Mouse (Mus musculus) small intestine, adult 2 months (tissue): ENCODE results near the gene E130308A19Rik. TPM values are rescaled to one million over a fixed set of nuclear protein-coding genes. Genes with fewer than 3 reads are reported as not detected.

Experiments
- H3K27ac ChIP-seq: fragments of 200-500 bp; 2 replicates; pipeline ENCODE4 v1.5.1; 2012; ENCODE audit warnings: low read depth, low read length, control low read depth, inconsistent platforms; ENCODE audit not compliant: insufficient read depth
- H3K27me3 ChIP-seq: fragments of 200-500 bp; 2 replicates; pipeline ENCODE4 v1.6.1; 2012; ENCODE audit warnings: mild to moderate bottlenecking, moderate library complexity, low read length, inconsistent platforms; ENCODE audit not compliant: control insufficient read depth, insufficient read depth
- H3K36me3 ChIP-seq: fragments of 200-500 bp; 2 replicates; pipeline ENCODE4 v1.6.1; 2012; ENCODE audit warnings: mild to moderate bottlenecking, low read length, control low read depth, inconsistent platforms; ENCODE audit not compliant: control insufficient read depth, insufficient read depth
- H3K4me1 ChIP-seq: fragments of 200-500 bp; 2 replicates; pipeline ENCODE4 v1.6.1; 2012; ENCODE audit warnings: low read length, inconsistent platforms, mixed read lengths; ENCODE audit not compliant: control insufficient read depth, insufficient read depth, insufficient read length
- H3K4me3 ChIP-seq: fragments of 200-500 bp; 2 replicates; pipeline ENCODE4 v1.5.1; 2012; ENCODE audit warnings: low read depth, mild to moderate bottlenecking, control low read depth, inconsistent platforms, low read length, moderate library complexity
- CTCF ChIP-seq: fragments of 200-500 bp; IDR thresholded peaks from 2 replicates; pipeline ENCODE4 v1.5.1; 2012; ENCODE audit warnings: low read depth, mild to moderate bottlenecking, control low read depth, inconsistent platforms, low read length, moderate library complexity, mixed read lengths; ENCODE audit not compliant: insufficient replicate concordance, insufficient read length; ENCODE audit errors: extremely low read depth
- POLR2A ChIP-seq: fragments of 200-500 bp; IDR thresholded peaks from 2 replicates; pipeline ENCODE4 v1.6.1; 2012; ENCODE audit warnings: low read depth, mild to moderate bottlenecking, control low read depth, inconsistent platforms, low read length, moderate library complexity
- WGBS: fragments of 180-500 bp; shearing (Covaris S2); methylation state at CpG from one replicate; pipeline ENCODE4 v1.1.7; 2018; 5-methylcytosine and 5-hydroxymethylcytosine counted together
- polyA plus RNA-seq: library from polyadenylated mRNA; depleted of rRNA; stranded (reverse); fragments of >200 nt; gene quantifications from 2 replicates; pipeline ENCODE4 v1.2.3, GENCODE M21; 2012

Gene E130308A19Rik
- polyA plus RNA-seq, 1 experiment: 4.3 TPM

GRCm38 (mm10) chr4:59640720-59641119, 14.7 kb downstream of the E130308A19Rik start:
- Histone ChIP-seq H3K27ac (no peak overlapping the region), H3K27me3 (no peaks in the 10 kb centered on the region), H3K4me3 (no peak overlapping the region), H3K4me1 (peaks cover 6% of the 10 kb centered on the region; the same call in 1 of the 2 replicates), H3K36me3 (no peaks in the 10 kb centered on the region)
- no peak for TF ChIP-seq POLR2A
- no peak for TF ChIP-seq CTCF
- WGBS: 82% methylated on average over 2 of the region's 2 CpGs

GRCm38 (mm10) chr4:59642039-59642438, 16.0 kb downstream of the E130308A19Rik start:
- no peaks in the 10 kb centered on the region for H3K36me3 ChIP-seq
- 79% methylated on average over 3 of the region's 3 CpGs for WGBS
- H3K4me1 ChIP-seq: peaks cover 7% of the 10 kb centered on the region; the same call in 1 of the 2 replicates
- no peaks in the 10 kb centered on the region for H3K27me3 ChIP-seq
- no peak overlapping the region for H3K4me3 ChIP-seq
- no peak overlapping the region for H3K27ac ChIP-seq
- TF ChIP-seq POLR2A: no peak
- TF ChIP-seq CTCF: no peak

- TF ChIP-seq POLR2A (no peak), CTCF (no peak)
- Histone ChIP-seq H3K4me3 (no peak overlapping the region), H3K27ac (no peak overlapping the region), H3K27me3 (no peaks in the 10 kb centered on the region), H3K36me3 (no peaks in the 10 kb centered on the region), H3K4me1 (peaks cover 7% of the 10 kb centered on the region; the same call in 1 of the 2 replicates)
- WGBS: 75% methylated on average over 2 of the region's 2 CpGs
These were observed 16.6 kb downstream of the E130308A19Rik start for GRCm38 (mm10) chr4:59642657-59643056.

GRCm38 (mm10) chr4:59644431-59644830, 18.4 kb downstream of the E130308A19Rik start:
- H3K4me3 ChIP-seq: no peak overlapping the region
- no peaks in the 10 kb centered on the region for H3K36me3 ChIP-seq
- no peak for TF ChIP-seq POLR2A
- no peak for TF ChIP-seq CTCF
- H3K27me3 ChIP-seq: no peaks in the 10 kb centered on the region
- peak overlapping the region; percentile 37; the same call in 1 of the 2 replicates for H3K27ac ChIP-seq
- WGBS: 74% methylated on average over 3 of the region's 3 CpGs
- H3K4me1 ChIP-seq: peaks cover 7% of the 10 kb centered on the region; the same call in 1 of the 2 replicates

- Histone ChIP-seq H3K36me3 (no peaks in the 10 kb centered on the region), H3K4me1 (peaks cover 7% of the 10 kb centered on the region; the same call in 1 of the 2 replicates), H3K4me3 (no peak overlapping the region), H3K27ac (no peak overlapping the region), H3K27me3 (no peaks in the 10 kb centered on the region)
- TF ChIP-seq CTCF (no peak), POLR2A (no peak)
- 95% methylated on average over 4 of the region's 4 CpGs for WGBS
These were observed 19.0 kb downstream of the E130308A19Rik start for GRCm38 (mm10) chr4:59644992-59645391.

GRCm38 (mm10) chr4:59645610-59646009, 19.6 kb downstream of the E130308A19Rik start:
- TF ChIP-seq POLR2A (no peak), CTCF (no peak)
- Histone ChIP-seq H3K4me1 (peaks cover 7% of the 10 kb centered on the region; the same call in 1 of the 2 replicates), H3K27ac (peak overlapping the region; percentile 71), H3K4me3 (no peak overlapping the region), H3K36me3 (no peaks in the 10 kb centered on the region), H3K27me3 (no peaks in the 10 kb centered on the region)
- 58% methylated on average over 2 of the region's 2 CpGs for WGBS

- Histone ChIP-seq H3K36me3 (no peaks in the 10 kb centered on the region), H3K4me1 (peaks cover 7% of the 10 kb centered on the region; the same call in 1 of the 2 replicates), H3K27me3 (no peaks in the 10 kb centered on the region), H3K27ac (peak overlapping the region; percentile 71; the same call in 1 of the 2 replicates), H3K4me3 (no peak overlapping the region)
- 63% methylated on average over 10 of the region's 10 CpGs for WGBS
- TF ChIP-seq CTCF (no peak), POLR2A (no peak)
These were observed 20.1 kb downstream of the E130308A19Rik start for GRCm38 (mm10) chr4:59646020-59646696.
